Mouse (Mus musculus) midbrain, embryonic 11.5 days (tissue): Measurements from ENCODE around the gene Adgrb2. TPM values are rescaled to one million over a fixed set of nuclear protein-coding genes. Genes with fewer than 3 reads are reported as not detected.

Source experiments
- ATAC-seq: fragments of 200-750 bp; cut with Nextera tagmentation; 2 replicates; pipeline ENCODE4 v1.8.0; 2017; ENCODE audit warnings: moderate TSS enrichment, moderate library complexity; ENCODE audit not compliant: low FRiP score
- DNase-seq: peaks from one replicate; pipeline ENCODE4 v3.0.0; 2015; ENCODE audit warnings: low spot score; ENCODE audit errors: missing footprints
- H3K27ac ChIP-seq: fragments of 300-500 bp; sonication (generic); 2 replicates; pipeline ENCODE4 v1.5.1; 2014; ENCODE audit warnings: low read depth, low read length
- H3K27me3 ChIP-seq: fragments of 300-500 bp; sonication (generic); 2 replicates; pipeline ENCODE4 v1.6.1; 2014; ENCODE audit warnings: mild to moderate bottlenecking, low read length, moderate library complexity, mixed read lengths; ENCODE audit not compliant: control insufficient read depth, insufficient read depth
- H3K36me3 ChIP-seq: fragments of 300-500 bp; sonication (generic); 2 replicates; pipeline ENCODE4 v1.6.1; 2014; ENCODE audit warnings: mild to moderate bottlenecking, low read length, moderate library complexity, mixed read lengths; ENCODE audit not compliant: control insufficient read depth, insufficient read depth
- H3K4me1 ChIP-seq: fragments of 300-500 bp; sonication (generic); 2 replicates; pipeline ENCODE4 v1.6.1; 2014; ENCODE audit warnings: low read length; ENCODE audit not compliant: control insufficient read depth, insufficient read depth
- H3K4me2 ChIP-seq: fragments of 300-500 bp; sonication (generic); 2 replicates; pipeline ENCODE4 v1.6.1; 2014; ENCODE audit warnings: mild to moderate bottlenecking, moderate library complexity
- H3K4me3 ChIP-seq: fragments of 300-500 bp; sonication (generic); 2 replicates; pipeline ENCODE4 v1.5.1; 2014; ENCODE audit warnings: low read depth, low read length
- H3K9ac ChIP-seq: fragments of 300-500 bp; sonication (generic); 2 replicates; pipeline ENCODE4 v1.6.1; 2014; ENCODE audit warnings: low read length
- H3K9me3 ChIP-seq: fragments of 300-500 bp; sonication (generic); 2 replicates; pipeline ENCODE4 v1.6.1; 2016; ENCODE audit warnings: low read length; ENCODE audit not compliant: control insufficient read depth
- WGBS: fragments of 180-500 bp; shearing (Covaris S2); extraction: QIAGEN DNeasy Blood & Tissue Kit; methylation state at CpG from one replicate; pipeline ENCODE4 v1.1.7; 2014; 5-methylcytosine and 5-hydroxymethylcytosine counted together
- polyA plus RNA-seq: library from polyadenylated mRNA; unstranded; fragments of >200 nt; fragmentation: Nextera tagmentation; extraction: Ambion mirVana; gene quantifications from 2 replicates; pipeline ENCODE4 v1.2.1, GENCODE M21; 2014

Adgrb2 gene
- polyA plus RNA-seq, 1 experiment from 2014 or later: 3.0 TPM

DNA sequence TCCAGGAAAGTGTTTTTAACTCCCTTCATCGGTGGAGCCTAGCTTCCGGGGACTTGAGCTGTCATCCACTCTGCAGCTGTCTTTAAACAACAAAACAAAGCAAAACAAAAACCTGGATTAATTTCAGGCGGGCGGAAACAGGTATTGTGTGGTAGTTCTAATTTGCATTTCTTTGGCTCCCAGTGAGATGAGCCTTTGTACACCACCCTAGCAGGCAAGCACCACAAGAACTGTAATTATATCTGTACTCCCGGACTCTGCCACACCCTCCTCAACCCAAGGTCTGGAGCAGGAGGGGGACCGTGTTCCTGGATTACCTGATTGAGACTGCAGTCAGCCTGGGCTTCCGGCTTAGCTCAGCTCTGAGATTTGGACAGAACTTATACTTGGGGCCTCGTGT is 14.5 kb upstream of the Adgrb2 start:
- WGBS: 30% methylated on average over 8 of the region's 8 CpGs
- H3K4me2 ChIP-seq: no peak overlapping the region

DNA sequence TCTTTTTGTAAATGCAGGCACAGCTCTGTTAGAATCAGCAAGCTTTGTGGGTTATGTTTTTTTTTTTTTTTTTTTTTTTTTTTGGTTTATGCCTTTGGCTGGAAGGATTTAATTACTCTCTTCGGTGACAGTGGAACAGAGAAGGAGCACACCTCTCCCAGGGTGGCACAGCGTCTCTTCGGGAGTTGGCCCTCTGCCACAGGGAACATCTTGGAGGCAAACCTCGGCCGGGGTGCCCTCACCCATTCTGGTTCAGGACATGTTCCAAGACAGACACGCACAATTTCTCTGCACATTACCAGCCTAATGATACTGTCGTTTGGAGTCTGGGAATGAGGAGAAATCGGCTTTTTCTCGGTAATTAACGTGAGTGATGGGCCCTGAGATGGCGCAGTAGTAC is 13.8 kb upstream of the Adgrb2 start:
- Histone ChIP-seq H3K36me3 (no peaks in the 10 kb centered on the region), H3K4me1 (peaks cover 31% of the 10 kb centered on the region), H3K9ac (no peak overlapping the region), H3K27me3 (no peaks in the 10 kb centered on the region), H3K27ac (no peak overlapping the region), H3K9me3 (no peaks in the 10 kb centered on the region), H3K4me3 (no peak overlapping the region), H3K4me2 (no peak overlapping the region)
- DNase-seq: no peak
- 90% methylated on average over 11 of the region's 11 CpGs for WGBS
- ATAC-seq: no peak

More for the DNA sequence above, 14.5 kb upstream of the Adgrb2 start:
- no peak for DNase-seq
- Histone ChIP-seq H3K9ac (no peak overlapping the region), H3K4me3 (no peak overlapping the region), H3K27me3 (no peaks in the 10 kb centered on the region), H3K27ac (no peak overlapping the region), H3K4me1 (peaks cover 31% of the 10 kb centered on the region), H3K9me3 (no peaks in the 10 kb centered on the region), H3K36me3 (no peaks in the 10 kb centered on the region)
- ATAC-seq: no peak

DNA sequence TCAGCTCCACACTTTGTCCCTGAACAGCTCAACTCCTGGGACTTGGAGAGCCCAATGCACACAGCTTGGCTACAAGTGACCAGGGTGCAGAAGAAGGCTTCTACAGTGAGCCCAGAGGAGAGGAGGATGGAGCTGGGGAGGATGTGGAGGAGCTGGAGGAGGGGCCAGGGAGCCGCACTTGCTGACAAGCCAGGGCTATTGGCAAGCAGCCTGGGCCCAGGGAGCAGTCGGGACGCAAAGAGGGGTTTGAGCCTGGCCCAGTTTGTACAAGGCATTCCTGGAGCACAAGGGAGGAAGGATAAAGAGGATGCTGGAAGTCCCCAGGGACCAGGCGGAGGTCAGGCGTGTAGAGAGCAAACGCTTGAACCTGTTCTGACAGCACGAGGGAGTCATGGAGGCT is 12.7 kb upstream of the Adgrb2 start:
- no peak for ATAC-seq
- no peak overlapping the region for H3K9ac ChIP-seq

GRCm38 (mm10) chr4:129974285-129974684 is 10.4 kb upstream of the Adgrb2 start:
- H3K9me3 ChIP-seq: no peaks in the 10 kb centered on the region
- H3K27me3 ChIP-seq: no peaks in the 10 kb centered on the region
- H3K4me1 ChIP-seq: peaks cover 6% of the 10 kb centered on the region
- H3K36me3 ChIP-seq: no peaks in the 10 kb centered on the region
- H3K9ac ChIP-seq: no peak overlapping the region
- no peak for ATAC-seq
- no peak overlapping the region for H3K4me3 ChIP-seq
- H3K27ac ChIP-seq: no peak overlapping the region
- WGBS: 73% methylated on average over 9 of the region's 9 CpGs
- DNase-seq: no peak
- no peak overlapping the region for H3K4me2 ChIP-seq

More for the DNA sequence above, 12.7 kb upstream of the Adgrb2 start:
- H3K9me3 ChIP-seq: no peaks in the 10 kb centered on the region
- 44% methylated on average over 7 of the region's 7 CpGs for WGBS
- no peaks in the 10 kb centered on the region for H3K36me3 ChIP-seq
- DNase-seq: no peak
- H3K4me2 ChIP-seq: no peak overlapping the region
- H3K4me3 ChIP-seq: no peak overlapping the region
- no peak overlapping the region for H3K27ac ChIP-seq
- no peaks in the 10 kb centered on the region for H3K27me3 ChIP-seq
- H3K4me1 ChIP-seq: peaks cover 20% of the 10 kb centered on the region

GRCm38 (mm10) chr4:129977256-129977655 is 7.4 kb upstream of the Adgrb2 start:
- H3K27me3 ChIP-seq: no peaks in the 10 kb centered on the region
- no peaks in the 10 kb centered on the region for H3K36me3 ChIP-seq
- ATAC-seq: no peak
- DNase-seq: no peak
- WGBS: 76% methylated on average over 4 of the region's 4 CpGs
- H3K9ac ChIP-seq: no peak overlapping the region
- no peaks in the 10 kb centered on the region for H3K9me3 ChIP-seq
- no peak overlapping the region for H3K4me2 ChIP-seq
- peaks cover 4% of the 10 kb centered on the region; the same call in 1 of the 2 replicates for H3K4me1 ChIP-seq
- H3K4me3 ChIP-seq: no peak overlapping the region
- no peak overlapping the region for H3K27ac ChIP-seq

DNA sequence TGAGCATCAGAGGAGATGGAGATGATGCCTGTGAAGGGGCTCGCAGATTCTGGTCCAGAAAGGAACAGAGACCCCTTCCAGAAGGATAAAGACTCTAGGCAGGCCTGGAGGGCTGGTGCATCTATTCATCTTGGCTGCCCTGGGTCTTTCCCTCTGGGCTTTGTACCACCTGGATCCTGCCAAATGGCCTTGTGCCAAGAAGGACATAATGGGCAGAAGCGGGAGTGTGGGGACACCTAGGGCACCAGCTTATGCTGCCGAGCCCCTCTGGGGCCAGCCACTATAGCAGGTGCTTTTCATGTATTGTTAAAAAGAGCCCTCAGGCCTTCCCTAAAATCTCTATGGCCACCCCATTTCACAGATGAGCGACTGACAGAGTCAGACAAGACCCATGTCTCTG is 6.4 kb upstream of the Adgrb2 start:
- H3K9me3 ChIP-seq: no peaks in the 10 kb centered on the region
- no peaks in the 10 kb centered on the region for H3K36me3 ChIP-seq
- ATAC-seq: no peak
- no peak overlapping the region for H3K9ac ChIP-seq
- WGBS: 75% methylated on average over 4 of the region's 4 CpGs
- H3K27me3 ChIP-seq: peaks cover 4% of the 10 kb centered on the region
- no peak overlapping the region for H3K4me3 ChIP-seq
- H3K4me1 ChIP-seq: peaks cover 10% of the 10 kb centered on the region
- no peak for DNase-seq
- no peak overlapping the region for H3K27ac ChIP-seq
- no peak overlapping the region for H3K4me2 ChIP-seq

GRCm38 (mm10) chr4:129978930-129979329 is 5.7 kb upstream of the Adgrb2 start:
- Histone ChIP-seq H3K4me1 (peaks cover 16% of the 10 kb centered on the region), H3K4me2 (no peak overlapping the region), H3K27me3 (peaks cover 6% of the 10 kb centered on the region), H3K9me3 (no peaks in the 10 kb centered on the region), H3K4me3 (no peak overlapping the region), H3K9ac (no peak overlapping the region), H3K36me3 (no peaks in the 10 kb centered on the region), H3K27ac (no peak overlapping the region)
- DNase-seq (no peak), ATAC-seq (no peak)
- 68% methylated on average over 4 of the region's 4 CpGs for WGBS

DNA sequence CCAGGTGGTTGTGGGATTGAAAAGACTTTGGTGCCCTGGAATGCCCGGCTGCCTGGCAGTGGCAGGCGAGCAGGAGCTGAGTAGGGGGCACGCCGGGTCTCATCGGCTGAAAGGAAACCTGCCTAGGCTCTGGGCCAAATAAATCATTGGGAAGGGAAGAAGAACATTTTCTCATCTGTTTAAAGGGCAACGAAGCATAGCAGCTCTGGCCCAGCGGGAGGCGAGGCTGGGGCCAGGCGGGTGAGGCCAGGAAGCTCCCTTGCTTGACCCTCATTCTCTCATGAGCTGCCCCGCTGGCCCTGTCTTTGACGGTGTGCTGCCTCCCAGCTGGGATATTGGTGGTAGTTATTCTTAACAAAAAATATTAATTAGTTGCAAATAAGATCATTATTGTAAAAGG is 3.0 kb upstream of the Adgrb2 start:
- ATAC-seq: no peak
- peaks cover 33% of the 10 kb centered on the region for H3K4me1 ChIP-seq
- WGBS: 37% methylated on average over 11 of the region's 11 CpGs

DNA sequence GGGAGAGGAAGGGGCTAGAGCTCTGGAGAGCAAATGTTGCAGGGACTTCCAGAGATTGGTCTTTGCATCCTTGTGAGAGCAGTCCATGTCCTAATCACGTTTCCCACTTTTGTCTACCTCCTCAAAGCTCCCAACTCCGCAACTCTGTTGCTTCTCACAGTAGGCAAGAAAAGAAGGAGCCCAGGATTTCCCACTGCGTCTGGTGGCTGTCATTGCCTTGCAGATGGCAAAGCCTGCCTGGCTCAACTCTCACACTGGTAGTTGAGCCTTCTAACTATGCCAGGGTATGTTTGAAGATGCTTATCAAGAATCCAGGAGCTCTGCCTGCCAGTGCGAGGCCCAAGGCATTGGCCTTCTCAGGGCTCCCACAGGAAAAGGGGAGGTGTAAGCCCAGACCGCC is 1.6 kb upstream of the Adgrb2 start:
- no peak overlapping the region for H3K9ac ChIP-seq

More for the DNA sequence above, 3.0 kb upstream of the Adgrb2 start:
- H3K27me3 ChIP-seq: peaks cover 17% of the 10 kb centered on the region
- no peak overlapping the region for H3K4me3 ChIP-seq
- H3K4me2 ChIP-seq: no peak overlapping the region
- H3K9me3 ChIP-seq: no peaks in the 10 kb centered on the region
- no peak overlapping the region for H3K27ac ChIP-seq
- no peak overlapping the region for H3K9ac ChIP-seq
- H3K36me3 ChIP-seq: no peaks in the 10 kb centered on the region
- DNase-seq: no peak

More for the DNA sequence above, 1.6 kb upstream of the Adgrb2 start:
- H3K9me3 ChIP-seq: no peaks in the 10 kb centered on the region
- ATAC-seq (no peak), DNase-seq (no peak)
- no peak overlapping the region for H3K27ac ChIP-seq
- peaks cover 43% of the 10 kb centered on the region for H3K4me1 ChIP-seq
- H3K27me3 ChIP-seq: peaks cover 24% of the 10 kb centered on the region
- no peak overlapping the region for H3K4me2 ChIP-seq
- H3K4me3 ChIP-seq: no peak overlapping the region
- WGBS: 14% methylated on average over 5 of the region's 5 CpGs
- no peaks in the 10 kb centered on the region for H3K36me3 ChIP-seq
